Mouse (Mus musculus) brown adipose tissue, adult 24 weeks (tissue): ENCODE data around the gene Snapin. TPM values are rescaled to one million over a fixed set of nuclear protein-coding genes. Genes with fewer than 3 reads are reported as not detected.

Experiments used
- H3K27ac ChIP-seq: fragments of 200-500 bp; replicated peaks from 2 replicates; pipeline ENCODE4 v1.5.1; 2012; ENCODE audit warnings: low read depth, mild to moderate bottlenecking, low read length
- H3K4me1 ChIP-seq: fragments of 200-500 bp; 2 replicates; pipeline ENCODE4 v1.6.1; 2012; ENCODE audit warnings: low read length, mixed read lengths; ENCODE audit not compliant: control insufficient read depth, insufficient read depth, insufficient read length
- H3K4me3 ChIP-seq: fragments of 200-500 bp; 2 replicates; pipeline ENCODE4 v1.5.1; 2012; ENCODE audit warnings: low read depth, mild to moderate bottlenecking, low read length, moderate library complexity; ENCODE audit not compliant: insufficient read depth
- polyA plus RNA-seq: library from polyadenylated mRNA; stranded (reverse); fragments of >200 nt; gene quantifications from 2 replicates; pipeline ENCODE4 v1.2.4, GENCODE M21; 2012; ENCODE audit not compliant: missing spikeins, insufficient read depth, insufficient read length

Gene Snapin
- polyA plus RNA-seq, 1 experiment = 71.6 TPM

DNA sequence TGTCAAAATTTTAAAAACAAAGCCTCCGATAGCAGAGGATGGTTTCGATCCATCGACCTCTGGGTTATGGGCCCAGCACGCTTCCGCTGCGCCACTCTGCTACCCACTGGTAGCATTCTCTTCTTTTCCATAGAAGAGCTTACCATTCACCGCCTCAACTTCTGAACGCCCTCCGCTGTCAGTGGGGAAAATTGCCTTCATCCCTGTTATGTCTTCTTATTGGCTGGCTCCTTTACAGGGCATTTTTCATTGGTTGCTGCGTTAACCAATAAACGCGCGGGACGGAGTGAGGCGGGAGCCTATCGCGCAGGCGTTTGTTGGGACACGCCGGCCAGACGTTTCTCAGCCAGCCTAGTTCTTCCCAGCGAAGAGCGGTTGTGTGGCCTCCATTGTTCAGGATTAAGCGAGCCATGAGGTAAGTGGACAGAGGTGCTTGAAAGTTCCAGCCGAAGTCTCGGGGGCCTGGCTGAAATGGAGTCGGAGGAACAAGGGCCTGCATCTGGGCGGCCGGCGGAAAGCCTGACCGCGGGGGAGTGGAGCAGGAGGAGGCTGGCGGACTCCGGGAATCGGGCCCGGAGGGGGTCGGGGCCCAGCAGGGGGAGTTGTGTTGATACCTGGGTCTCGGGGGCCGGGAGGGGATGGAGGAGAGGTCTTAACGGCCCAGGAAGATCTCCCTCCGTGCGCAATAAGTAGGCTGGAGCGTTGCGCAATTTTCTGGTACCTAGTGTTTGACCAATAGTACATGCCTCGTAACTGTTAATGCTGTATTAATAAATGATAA is 14.8 kb downstream of the Snapin start, which contains the start of gene Ilf2:
Ilf2 (plus strand) TSS at position 296 of the 781 bp plus-strand sequence.
- Histone ChIP-seq H3K4me1 (peaks cover 3% of the 10 kb centered on the region; the same call in 1 of the 2 replicates), H3K4me3 (peak within 1 kb of the TSS; percentile 76), H3K27ac (no peak within 1 kb of the TSS)

DNA sequence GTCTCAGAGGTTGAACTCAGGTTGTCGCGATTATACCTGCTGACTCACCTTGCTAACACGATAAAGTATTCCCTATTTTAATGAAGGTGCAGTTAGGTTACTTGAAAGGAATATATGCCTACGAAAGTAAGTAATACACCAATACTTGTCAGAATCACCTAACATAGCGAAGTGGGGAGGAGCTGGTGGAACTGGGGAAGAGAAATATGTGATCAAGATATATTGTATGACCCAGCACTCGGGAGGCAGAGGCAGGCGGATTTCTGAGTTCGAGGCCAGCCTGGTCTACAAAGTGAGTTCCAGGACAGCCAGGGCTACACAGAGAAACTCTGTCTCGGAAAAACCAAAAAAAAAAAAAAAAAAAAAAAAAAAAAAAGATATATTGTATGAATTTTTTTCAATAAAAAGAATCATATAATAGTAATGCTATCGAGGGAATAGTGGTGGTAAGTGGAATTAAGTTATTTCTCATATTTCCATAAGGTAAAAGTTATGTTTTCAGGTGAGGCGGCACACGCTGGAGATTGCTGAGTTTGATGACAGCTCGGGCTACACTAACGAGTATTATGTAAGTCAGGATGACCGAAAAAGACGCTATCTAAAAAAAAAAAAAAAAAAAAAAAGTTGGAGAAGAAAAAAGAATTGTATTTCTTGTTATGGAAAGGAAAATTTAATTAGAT is 15.5 kb downstream of the Snapin start:
- H3K27ac ChIP-seq = no peak overlapping the region
- no peak overlapping the region for H3K4me3 ChIP-seq
- peaks cover 3% of the 10 kb centered on the region; the same call in 1 of the 2 replicates for H3K4me1 ChIP-seq

DNA sequence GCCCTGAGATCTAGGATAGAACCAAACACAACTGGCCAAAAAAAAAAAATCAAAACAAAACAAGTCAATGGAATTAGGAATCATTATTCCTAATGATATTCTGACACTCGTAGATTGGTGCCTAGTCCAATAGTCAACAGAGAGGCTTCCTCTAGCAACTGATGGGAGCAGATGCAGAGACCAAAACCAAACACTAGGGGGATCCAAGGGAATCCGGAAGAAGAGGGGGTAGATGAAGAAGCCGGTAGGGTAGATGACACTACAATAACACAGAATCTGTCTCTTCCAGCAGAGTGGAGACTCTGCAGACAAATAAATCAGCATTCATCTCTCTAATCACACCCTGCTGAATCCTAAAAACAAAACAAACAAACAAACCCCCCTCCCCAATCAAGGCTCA is 18.6 kb downstream of the Snapin start:
- H3K4me3 ChIP-seq = no peak overlapping the region
- H3K4me1 ChIP-seq = peaks cover 3% of the 10 kb centered on the region; the same call in 1 of the 2 replicates
- H3K27ac ChIP-seq = no peak overlapping the region

DNA sequence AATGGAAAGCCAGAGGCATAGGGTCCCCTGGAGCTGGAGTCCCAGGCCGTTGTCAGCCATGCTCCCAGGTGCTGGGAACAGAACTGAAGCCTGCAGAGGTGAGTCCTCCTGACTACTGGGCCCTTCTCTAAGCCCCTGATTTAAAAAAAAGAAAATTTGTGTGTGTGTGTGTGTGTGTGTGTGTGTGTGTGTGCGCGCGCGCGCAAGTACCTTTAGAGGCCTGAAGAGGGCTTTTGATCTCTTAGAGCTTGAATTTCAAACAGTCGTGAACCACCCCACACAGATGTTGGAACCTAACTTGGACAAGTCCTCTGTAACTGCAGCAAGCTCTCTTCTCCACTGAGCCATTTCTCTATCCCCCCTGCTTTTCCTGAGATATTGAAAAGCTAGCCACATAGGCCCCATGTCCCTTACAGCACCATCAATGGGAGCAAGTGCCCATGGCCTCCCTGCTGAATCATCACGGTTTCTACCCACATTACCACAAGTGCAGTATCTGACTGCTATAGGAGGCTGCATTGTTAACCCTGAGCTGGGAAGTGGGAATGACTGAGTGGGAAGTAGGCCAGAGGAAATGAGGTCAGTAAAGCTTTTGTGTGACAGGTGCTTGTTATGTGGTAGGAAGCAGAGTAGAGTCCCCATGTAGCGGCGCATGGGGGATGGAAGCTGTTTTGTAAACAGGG is 23.1 kb downstream of the Snapin start:
- no peak overlapping the region for H3K27ac ChIP-seq
- H3K4me3 ChIP-seq = no peak overlapping the region

DNA sequence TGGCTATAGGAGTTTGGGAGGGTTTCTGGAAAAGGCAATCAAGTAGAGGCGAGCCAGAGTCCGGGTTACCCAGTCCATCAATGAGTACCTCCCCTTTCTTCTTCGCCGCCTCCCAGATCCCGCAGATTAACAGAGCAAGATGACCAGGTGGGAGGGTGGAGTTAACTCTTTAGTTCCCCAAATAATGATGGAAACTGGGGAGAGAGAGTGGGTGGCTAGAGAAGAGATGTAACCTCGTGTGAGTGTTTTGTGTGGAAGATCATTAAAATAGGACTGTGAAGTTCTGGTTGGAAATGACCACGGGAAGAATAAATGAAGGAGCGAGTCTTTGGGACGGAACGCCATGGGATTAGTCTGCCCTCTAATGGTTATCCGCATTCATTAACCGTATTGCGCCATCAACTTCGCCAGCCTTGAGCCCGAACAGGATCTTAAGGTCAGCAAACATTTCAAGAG is 24.5 kb downstream of the Snapin start:
- Histone ChIP-seq H3K4me3 (peak overlapping the region; percentile 86), H3K4me1 (peaks cover 7% of the 10 kb centered on the region; the same call in 1 of the 2 replicates), H3K27ac (peak overlapping the region; percentile 86)

More for the DNA sequence above, 23.1 kb downstream of the Snapin start:
- H3K4me1 ChIP-seq = 0 out of 2 replicates have a peak, but pooled peaks cover 1% of the 10 kb centered on the region

DNA sequence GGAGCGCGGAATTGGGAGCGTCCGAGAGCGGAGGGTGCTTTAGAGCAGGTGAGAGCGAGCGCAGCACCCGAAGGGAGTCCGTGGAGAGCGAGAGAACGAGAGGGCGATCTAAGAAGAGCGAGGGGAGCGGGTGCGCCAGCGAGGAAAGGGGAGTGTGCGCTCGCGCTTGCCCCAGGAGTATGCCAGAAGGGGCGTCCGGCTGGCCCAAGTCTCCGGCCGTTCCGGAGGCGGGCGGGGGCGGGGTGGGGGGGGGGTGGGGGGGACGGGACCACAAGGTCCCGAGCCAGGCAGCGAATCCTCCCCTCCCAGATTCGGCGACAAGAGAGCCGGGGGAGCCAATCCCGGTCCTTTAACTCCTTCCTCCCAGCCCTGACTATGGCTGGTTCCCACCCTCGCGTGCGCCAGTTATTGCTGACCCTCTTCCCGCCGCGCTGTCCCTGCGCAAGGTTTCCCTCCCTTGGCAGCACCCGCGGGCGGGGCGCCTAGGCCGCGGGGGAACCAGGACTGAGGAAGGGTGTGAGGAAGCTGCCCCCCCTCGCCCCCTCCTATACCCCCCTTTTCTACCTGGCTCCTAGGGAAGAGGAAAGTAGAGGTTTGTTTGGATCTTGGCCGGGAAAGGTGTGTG is 25.0 kb downstream of the Snapin start, which contains the start of gene Npr1:
Npr1 (minus strand) TSS at position 181 of the 625 bp plus-strand sequence.
- H3K27ac ChIP-seq = peak within 1 kb of the TSS; percentile 86
- peak within 1 kb of the TSS; percentile 86 for H3K4me3 ChIP-seq
- peaks cover 7% of the 10 kb centered on the region; the same call in 1 of the 2 replicates for H3K4me1 ChIP-seq

DNA sequence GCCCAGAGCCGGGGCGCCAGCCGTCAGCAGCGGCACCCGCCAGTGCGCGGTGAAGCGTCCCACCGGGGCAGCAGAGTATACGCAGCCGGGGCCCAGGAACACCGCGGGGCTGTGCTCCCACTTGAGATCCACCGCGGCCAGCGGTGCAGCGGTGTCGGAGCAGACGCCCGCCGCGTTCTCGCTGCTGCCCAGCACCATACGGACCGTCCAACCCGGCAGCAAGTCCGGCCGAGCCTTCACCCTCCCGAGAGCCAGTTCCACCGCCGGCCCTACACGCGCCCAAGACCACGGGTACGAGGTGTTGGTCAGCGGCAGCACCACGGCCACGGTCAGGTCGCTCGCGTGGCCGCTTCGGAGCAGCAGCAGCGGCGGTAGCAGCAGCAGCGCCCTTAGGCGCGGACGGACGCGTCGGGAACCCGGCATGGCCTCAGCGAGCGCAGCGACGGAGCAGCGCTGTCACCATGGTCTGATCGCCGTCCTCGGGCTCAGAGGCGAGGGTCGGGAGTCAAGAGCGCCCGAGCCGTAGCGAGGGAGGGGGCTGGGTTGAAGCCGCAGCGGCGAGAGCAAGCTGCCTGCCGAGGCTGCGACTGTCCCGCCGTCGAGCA is 25.6 kb downstream of the Snapin start:
- Histone ChIP-seq H3K4me1 (peaks cover 7% of the 10 kb centered on the region; the same call in 1 of the 2 replicates), H3K27ac (peak overlapping the region; percentile 84), H3K4me3 (peak overlapping the region; percentile 86)

DNA sequence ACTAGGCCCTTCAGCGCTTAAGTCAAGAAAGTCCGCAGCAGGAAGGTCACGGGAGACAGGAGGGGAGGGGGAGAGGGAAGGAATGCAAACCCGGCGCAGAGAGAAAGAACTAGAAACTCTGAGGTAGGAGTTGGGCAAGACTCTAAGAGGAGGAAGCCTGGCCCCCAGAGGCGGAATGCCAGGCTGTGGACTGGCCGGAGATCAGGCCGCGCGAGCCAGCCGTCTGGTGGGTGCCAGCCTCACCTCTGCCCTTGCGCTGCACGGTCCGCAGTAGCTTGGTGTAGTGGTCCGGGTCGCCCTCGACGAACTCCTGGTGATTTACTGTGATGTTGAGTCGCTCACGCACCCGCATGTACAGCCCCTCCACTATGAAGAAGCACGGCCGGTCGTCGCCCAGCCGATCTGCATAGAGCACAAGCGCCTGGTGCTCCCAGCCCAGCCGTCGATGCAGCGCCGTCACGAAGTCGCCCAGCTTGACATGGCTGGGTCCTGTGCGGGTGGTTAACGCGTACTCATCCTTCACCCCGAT is 26.2 kb downstream of the Snapin start:
- Histone ChIP-seq H3K4me1 (peaks cover 11% of the 10 kb centered on the region), H3K27ac (peak overlapping the region; percentile 84), H3K4me3 (peak overlapping the region; percentile 86)

DNA sequence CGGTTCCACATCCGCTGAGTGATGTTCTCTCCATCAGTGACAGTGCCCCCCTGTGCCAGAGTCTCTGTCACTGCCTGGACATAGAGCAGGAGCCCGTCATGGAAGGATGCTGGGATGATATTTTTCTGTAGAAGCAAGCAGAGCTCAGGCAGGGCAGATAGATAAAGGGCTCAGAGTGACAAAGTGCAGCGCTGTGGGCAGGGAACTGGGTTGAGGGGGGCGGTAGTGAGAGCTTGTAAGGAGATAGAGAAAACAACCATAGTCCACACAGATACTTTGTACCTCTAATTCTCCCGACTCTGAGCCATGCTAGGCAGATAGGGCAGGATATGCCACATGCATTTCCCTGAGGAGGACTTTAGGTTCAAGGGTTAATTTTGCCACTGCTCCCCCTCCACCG is 28.3 kb downstream of the Snapin start:
- peaks cover 11% of the 10 kb centered on the region for H3K4me1 ChIP-seq
- H3K4me3 ChIP-seq = peak overlapping the region; percentile 86
- H3K27ac ChIP-seq = no peak overlapping the region

DNA sequence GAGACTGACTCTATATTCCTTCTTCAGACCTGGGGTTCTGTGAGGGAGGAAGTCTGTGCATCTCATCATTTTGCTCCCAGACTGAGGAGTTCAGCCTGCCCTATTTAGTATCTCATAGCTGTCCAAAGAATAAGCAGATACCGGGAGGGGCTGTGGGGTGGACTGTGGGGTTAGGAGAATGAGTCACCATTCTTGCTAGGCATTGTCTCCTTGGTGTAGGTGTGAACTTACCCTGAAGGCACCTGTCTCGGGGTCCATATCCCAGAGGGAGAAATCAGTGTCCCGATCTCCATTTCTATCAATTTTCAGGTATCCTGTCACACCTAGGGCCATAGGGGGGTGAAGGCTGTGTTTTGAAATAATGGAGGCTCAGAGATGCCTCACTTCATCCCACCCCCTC is 28.9 kb downstream of the Snapin start:
- H3K4me1 ChIP-seq = peaks cover 11% of the 10 kb centered on the region
- no peak overlapping the region for H3K27ac ChIP-seq
- H3K4me3 ChIP-seq = peak overlapping the region; percentile 86

DNA sequence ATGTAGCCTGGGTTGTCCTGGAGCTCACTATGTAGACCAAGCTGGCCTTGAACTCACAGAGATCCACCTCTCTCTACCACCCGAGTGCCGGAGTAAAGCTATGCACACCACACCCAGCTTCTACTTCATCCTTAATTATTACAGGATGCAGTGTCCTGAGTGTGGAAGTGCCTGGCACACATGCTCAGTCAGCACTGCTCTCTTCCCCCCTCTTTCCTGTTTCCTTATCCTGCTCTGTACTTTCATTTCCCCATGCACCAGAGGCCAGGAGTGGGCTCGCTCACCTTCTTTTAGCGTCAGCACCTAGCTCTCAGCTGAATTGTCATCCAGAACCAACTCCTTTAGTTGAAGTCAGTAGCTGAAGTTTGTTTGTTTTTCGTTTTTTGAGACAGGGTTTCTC is 30.5 kb downstream of the Snapin start:
- no peak overlapping the region for H3K4me3 ChIP-seq
- H3K4me1 ChIP-seq = peaks cover 11% of the 10 kb centered on the region
- peak overlapping the region; percentile 27 for H3K27ac ChIP-seq

DNA sequence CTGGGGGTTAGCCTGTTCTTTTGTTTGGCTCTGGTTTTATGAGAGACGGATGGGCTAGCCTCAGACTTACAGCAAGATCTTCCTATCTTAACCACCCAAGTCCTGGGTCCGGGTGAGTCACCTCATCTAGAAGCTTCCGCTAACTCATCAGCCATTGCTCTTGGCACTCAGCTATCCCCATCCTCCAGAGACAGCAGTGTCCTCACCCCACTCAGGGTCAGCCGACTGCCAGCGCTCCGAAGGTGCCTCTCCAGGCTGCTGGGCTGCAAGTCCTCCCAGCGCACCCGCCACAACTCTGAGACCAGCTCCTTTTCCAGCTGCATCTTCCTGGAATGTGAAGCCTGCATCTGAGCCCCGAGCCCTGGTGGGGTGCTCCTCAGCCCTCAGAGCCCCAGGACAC is 31.1 kb downstream of the Snapin start:
- peaks cover 11% of the 10 kb centered on the region for H3K4me1 ChIP-seq
- H3K27ac ChIP-seq = peak overlapping the region; percentile 27
- H3K4me3 ChIP-seq = no peak overlapping the region

DNA sequence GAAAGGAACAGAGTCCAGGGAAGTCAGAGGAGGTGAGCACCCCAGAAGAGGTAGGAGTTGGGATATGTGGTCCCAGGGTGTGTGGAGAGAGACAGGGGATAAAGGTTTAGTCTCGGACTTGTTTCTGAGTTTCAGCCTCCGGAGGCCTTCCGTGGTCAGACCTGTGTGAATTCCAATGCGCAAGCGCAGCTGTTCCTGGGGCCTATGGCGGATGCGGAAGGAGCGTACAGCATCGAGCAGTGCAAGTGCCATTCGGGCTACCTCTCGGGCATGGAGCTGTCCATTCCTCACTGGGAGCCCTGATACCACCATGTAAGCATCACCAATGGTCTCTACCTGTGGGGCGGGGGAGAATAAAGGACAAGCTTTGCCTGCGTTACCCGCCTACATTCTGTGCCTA is 35.9 kb downstream of the Snapin start:
- H3K4me1 ChIP-seq = peaks cover 11% of the 10 kb centered on the region
- H3K27ac ChIP-seq = no peak overlapping the region
- H3K4me3 ChIP-seq = no peak overlapping the region
